Mouse (Mus musculus): Measurements from ENCODE around the gene Gltp. TPM values are rescaled to one million over a fixed set of nuclear protein-coding genes. Genes with fewer than 3 reads are reported as not detected.

The Gltp gene
- polyA plus RNA-seq (2014; fragmentation: Nextera tagmentation; extraction: Ambion mirVana) = 31.2 and 32.4 TPM in 2 replicates

DNA sequence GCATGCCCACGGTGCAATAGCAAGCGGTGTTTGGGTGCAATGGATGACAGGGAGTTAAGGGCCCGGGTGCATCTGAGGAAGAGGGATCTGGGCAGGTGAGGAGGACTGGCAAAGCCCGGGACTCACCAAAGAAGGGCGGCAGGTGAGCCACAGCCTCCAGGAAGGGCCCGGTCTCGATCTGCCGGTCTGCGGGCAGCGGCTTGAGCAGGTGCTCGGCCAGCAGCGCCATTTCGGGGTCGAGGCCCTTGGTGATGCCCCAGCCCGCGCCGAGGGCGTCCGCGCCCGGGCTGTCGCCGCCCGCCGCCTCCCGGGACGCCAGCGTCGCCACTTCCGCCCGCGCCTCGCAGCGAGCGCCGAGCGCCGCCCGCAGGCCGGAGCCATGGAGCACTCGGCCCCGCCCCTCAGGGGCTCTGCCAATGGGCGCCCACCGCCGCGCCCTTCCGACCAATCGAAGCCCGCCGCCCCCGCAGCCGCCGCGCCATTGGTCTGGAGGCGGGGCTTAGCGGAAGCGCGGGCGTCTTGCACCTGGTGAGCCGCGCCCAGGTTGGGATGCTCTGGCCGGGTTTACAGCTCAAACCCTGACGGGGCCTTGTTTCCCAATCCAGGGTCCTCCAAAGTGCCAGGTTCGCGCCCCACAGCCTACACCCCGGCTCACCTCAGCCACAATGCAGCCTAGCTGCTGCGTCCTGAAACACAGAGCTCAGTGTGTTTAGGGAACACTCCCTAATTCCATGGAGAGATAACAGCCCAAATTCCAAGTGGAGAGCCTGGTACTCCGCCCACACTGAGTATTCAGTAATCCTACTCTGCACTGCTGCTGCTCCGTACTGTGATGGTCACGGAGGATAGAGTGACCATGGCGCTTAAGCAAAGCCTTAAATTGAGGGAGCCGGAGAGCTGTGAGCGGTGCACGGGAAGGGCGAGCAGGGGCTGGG is at the start of gene Gltp:
TSS of gene Gltp (minus strand) at position 352 of the 935 bp plus-strand sequence.
- Histone ChIP-seq H3K27ac (ENCODE audit: low read depth, low read length) (peak within 1 kb of the TSS; percentile 27; the same call in 1 of the 2 replicates), H3K36me3 (ENCODE audit: control insufficient read depth, insufficient read depth, low read length) (no peaks in the 10 kb centered on the region)
- WGBS = 6% methylated on average over 54 of the region's 75 CpGs

DNA sequence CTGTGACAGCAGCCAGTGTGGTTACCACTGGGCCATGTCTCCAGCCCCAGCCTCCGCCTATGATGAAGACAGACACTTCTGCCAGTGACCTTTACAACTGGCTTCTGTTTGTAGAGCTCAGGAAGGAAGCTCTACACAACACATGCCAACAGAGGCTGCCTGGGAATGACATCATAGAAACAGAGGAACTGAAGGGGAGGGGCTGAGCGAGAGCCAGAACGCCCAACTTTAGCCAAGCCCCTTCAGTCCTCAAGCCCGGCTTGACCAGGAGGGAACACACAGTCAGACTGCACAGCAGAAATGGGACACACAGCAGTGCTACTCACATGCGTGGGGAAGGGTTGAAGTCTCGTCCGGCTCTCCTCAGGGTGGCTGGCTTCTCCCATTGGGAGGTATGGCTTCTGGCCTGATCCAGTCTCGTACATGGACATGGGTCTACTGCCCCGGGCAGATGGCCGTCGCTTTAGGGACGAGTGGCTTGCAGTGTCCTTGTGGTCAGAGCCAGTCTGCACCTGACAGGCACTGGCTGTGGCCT is 48.0 kb upstream of the Gltp start:
- no peaks in the 10 kb centered on the region for H3K4me1 ChIP-seq (ENCODE audit: control insufficient read depth, insufficient read depth, low read length)
- no peak overlapping the region for H3K4me3 ChIP-seq (ENCODE audit: low read depth, low read length)
- H3K9ac ChIP-seq (ENCODE audit: low read length) = no peak overlapping the region
- H3K9me3 ChIP-seq (replicated peaks; ENCODE audit: control insufficient read depth, low read length) = no peaks in the 10 kb centered on the region
- peaks cover 95% of the 10 kb centered on the region for H3K36me3 ChIP-seq (ENCODE audit: control insufficient read depth, insufficient read depth, low read length)
- DNase-seq (ENCODE audit: low spot score) (no peak), ATAC-seq (no peak)
- no peaks in the 10 kb centered on the region for H3K27me3 ChIP-seq (replicated peaks; ENCODE audit: control insufficient read depth, insufficient read depth, low read length)
- 89% methylated on average over 12 of the region's 12 CpGs for WGBS
- H3K4me2 ChIP-seq (ENCODE audit: low read length) = no peak overlapping the region
- H3K27ac ChIP-seq (ENCODE audit: low read depth, low read length) = no peak overlapping the region

More for the DNA sequence above, at the start of gene Gltp:
- H3K27me3 ChIP-seq (replicated peaks; ENCODE audit: control insufficient read depth, insufficient read depth, low read length) = 0 out of 2 replicates have a peak, but pooled peaks cover 3% of the 10 kb centered on the region
- peak within 1 kb of the TSS; percentile 94 for H3K4me2 ChIP-seq (ENCODE audit: low read length)
- ATAC-seq = peak; percentile 98
- H3K9ac ChIP-seq (ENCODE audit: low read length) = peak within 1 kb of the TSS; percentile 83
- no peaks in the 10 kb centered on the region for H3K9me3 ChIP-seq (replicated peaks; ENCODE audit: control insufficient read depth, low read length)
- peak; percentile 97 for DNase-seq (ENCODE audit: low spot score)
- H3K4me1 ChIP-seq (ENCODE audit: control insufficient read depth, insufficient read depth, low read length) = peaks cover 10% of the 10 kb centered on the region
- peak within 1 kb of the TSS; percentile 75 for H3K4me3 ChIP-seq (ENCODE audit: low read depth, low read length)

DNA sequence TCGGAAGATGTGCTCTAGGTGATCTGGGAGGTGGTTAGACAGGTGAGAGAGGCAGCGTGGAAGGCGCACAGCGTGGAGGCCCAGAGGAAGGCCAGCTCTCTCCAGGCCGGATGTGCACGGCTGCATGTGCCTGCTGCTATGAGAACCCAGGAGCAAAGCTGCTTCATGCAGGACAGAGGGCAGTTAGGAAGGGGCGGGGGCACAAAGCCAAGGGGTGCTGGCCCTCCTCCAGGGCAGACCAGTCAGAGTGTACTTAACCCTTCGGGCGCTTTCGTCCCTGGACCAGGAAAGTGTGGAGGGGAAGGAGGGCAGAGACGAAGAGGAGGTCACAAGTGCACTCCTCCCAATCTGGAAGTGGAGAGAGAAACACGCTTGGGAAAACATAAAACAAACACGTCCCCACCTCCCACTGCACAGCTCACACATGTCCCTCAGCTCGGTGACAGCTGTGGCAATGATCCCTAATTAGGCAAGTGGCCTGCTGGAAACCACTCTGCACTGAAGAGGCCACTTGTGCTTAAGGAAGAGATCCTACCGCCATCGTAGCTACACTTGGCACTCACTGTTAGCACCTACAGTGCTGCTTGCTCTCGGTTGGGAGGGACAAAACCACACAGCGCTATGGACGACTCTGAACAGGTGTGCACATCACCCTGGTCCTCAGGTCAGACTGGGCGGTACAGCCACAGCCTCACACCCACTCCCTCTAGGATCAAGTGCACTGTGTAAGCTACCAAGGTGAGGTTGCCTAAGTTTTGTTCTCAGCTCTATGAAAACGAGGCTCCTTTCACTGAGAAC is 46.5 kb upstream of the Gltp start:
- WGBS = 86% methylated on average over 21 of the region's 21 CpGs
- no peak overlapping the region for H3K4me2 ChIP-seq (ENCODE audit: low read length)
- H3K27ac ChIP-seq (ENCODE audit: low read depth, low read length) = no peak overlapping the region
- peaks cover 94% of the 10 kb centered on the region for H3K36me3 ChIP-seq (ENCODE audit: control insufficient read depth, insufficient read depth, low read length)
- no peaks in the 10 kb centered on the region for H3K27me3 ChIP-seq (replicated peaks; ENCODE audit: control insufficient read depth, insufficient read depth, low read length)
- ATAC-seq = no peak
- no peak overlapping the region for H3K9ac ChIP-seq (ENCODE audit: low read length)
- H3K4me1 ChIP-seq (ENCODE audit: control insufficient read depth, insufficient read depth, low read length) = no peaks in the 10 kb centered on the region
- no peak overlapping the region for H3K4me3 ChIP-seq (ENCODE audit: low read depth, low read length)
- no peaks in the 10 kb centered on the region for H3K9me3 ChIP-seq (replicated peaks; ENCODE audit: control insufficient read depth, low read length)
- DNase-seq (ENCODE audit: low spot score) = no peak

DNA sequence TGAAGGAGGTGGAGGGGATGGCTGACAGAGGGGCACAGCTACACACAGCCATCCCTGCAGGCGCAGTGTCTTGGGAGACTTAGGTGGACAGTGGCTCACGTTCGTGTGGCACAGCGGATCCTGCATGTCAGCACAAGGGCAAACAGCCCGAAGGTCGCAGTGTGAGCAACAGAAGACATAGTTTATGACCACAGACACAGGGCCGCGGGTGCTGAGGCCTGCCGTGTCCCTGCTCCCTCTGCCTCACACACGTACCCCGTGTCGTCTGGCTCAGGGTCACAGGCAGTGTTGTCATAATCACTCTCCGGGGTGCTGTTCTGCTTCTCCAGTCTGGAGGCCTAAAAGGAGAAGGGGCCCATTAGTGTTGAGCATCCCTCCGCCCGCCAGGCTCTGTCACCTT is 42.8 kb upstream of the Gltp start:
- Histone ChIP-seq H3K4me2 (ENCODE audit: low read length) (no peak overlapping the region), H3K9ac (ENCODE audit: low read length) (no peak overlapping the region), H3K4me3 (ENCODE audit: low read depth, low read length) (no peak overlapping the region), H3K9me3 (replicated peaks; ENCODE audit: control insufficient read depth, low read length) (no peaks in the 10 kb centered on the region), H3K27ac (ENCODE audit: low read depth, low read length) (no peak overlapping the region), H3K36me3 (ENCODE audit: control insufficient read depth, insufficient read depth, low read length) (peaks cover 93% of the 10 kb centered on the region), H3K4me1 (ENCODE audit: control insufficient read depth, insufficient read depth, low read length) (no peaks in the 10 kb centered on the region), H3K27me3 (replicated peaks; ENCODE audit: control insufficient read depth, insufficient read depth, low read length) (no peaks in the 10 kb centered on the region)
- ATAC-seq (no peak), DNase-seq (ENCODE audit: low spot score) (no peak)
- WGBS = 94% methylated on average over 15 of the region's 15 CpGs

DNA sequence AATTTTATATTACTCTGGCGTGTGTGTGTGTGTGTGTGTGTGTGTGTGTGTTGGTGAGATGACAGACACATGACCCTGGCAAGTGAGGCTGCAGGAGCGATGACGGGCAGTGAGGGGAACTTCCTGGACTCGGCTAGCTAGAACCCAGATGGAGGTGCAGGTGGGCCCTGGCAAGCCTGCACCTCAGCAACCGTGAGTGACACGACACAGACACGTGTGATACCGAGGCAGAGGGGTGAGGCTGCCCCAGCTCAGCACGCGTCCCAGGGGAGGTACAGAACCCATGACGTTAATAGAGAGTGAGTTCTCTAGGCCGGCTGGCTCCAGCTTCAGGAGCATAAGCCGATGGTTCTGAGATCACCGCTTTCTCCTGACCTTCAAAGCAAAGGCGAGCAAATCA is 41.2 kb upstream of the Gltp start:
- H3K27ac ChIP-seq (ENCODE audit: low read depth, low read length) = no peak overlapping the region
- no peak overlapping the region for H3K9ac ChIP-seq (ENCODE audit: low read length)
- H3K9me3 ChIP-seq (replicated peaks; ENCODE audit: control insufficient read depth, low read length) = no peaks in the 10 kb centered on the region
- no peak overlapping the region for H3K4me2 ChIP-seq (ENCODE audit: low read length)
- H3K36me3 ChIP-seq (ENCODE audit: control insufficient read depth, insufficient read depth, low read length) = peaks cover 91% of the 10 kb centered on the region
- ATAC-seq (no peak), DNase-seq (ENCODE audit: low spot score) (no peak)
- H3K4me3 ChIP-seq (ENCODE audit: low read depth, low read length) = no peak overlapping the region
- 94% methylated on average over 15 of the region's 15 CpGs for WGBS
- no peaks in the 10 kb centered on the region for H3K27me3 ChIP-seq (replicated peaks; ENCODE audit: control insufficient read depth, insufficient read depth, low read length)
- no peaks in the 10 kb centered on the region for H3K4me1 ChIP-seq (ENCODE audit: control insufficient read depth, insufficient read depth, low read length)

DNA sequence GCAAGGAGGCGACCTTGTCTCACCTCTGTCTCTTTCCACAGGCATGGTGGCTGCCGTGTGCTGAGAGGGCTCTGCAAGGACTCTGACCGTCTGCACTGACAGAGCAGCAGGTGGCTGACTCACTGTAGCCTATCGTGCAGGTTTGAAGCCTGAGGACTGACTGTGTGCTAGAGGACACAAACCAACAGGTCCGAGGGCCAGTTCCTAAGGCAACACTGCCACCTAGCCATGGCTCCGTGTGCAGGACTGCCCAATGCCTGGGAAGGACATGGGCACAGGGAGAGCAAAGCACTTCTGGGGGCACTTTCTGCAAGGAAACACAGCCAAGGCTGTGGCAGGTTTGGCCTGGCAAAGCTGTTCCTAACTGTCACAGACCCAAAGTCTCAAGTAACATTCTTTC is 40.7 kb upstream of the Gltp start:
- H3K4me2 ChIP-seq (ENCODE audit: low read length) = no peak overlapping the region
- H3K9ac ChIP-seq (ENCODE audit: low read length) = no peak overlapping the region
- H3K9me3 ChIP-seq (replicated peaks; ENCODE audit: control insufficient read depth, low read length) = no peaks in the 10 kb centered on the region
- H3K4me3 ChIP-seq (ENCODE audit: low read depth, low read length) = no peak overlapping the region
- DNase-seq (ENCODE audit: low spot score) (no peak), ATAC-seq (no peak)
- H3K27ac ChIP-seq (ENCODE audit: low read depth, low read length) = no peak overlapping the region
- H3K4me1 ChIP-seq (ENCODE audit: control insufficient read depth, insufficient read depth, low read length) = no peaks in the 10 kb centered on the region
- no peaks in the 10 kb centered on the region for H3K27me3 ChIP-seq (replicated peaks; ENCODE audit: control insufficient read depth, insufficient read depth, low read length)
- H3K36me3 ChIP-seq (ENCODE audit: control insufficient read depth, insufficient read depth, low read length) = peaks cover 86% of the 10 kb centered on the region
- 66% methylated on average over 6 of the region's 6 CpGs for WGBS

DNA sequence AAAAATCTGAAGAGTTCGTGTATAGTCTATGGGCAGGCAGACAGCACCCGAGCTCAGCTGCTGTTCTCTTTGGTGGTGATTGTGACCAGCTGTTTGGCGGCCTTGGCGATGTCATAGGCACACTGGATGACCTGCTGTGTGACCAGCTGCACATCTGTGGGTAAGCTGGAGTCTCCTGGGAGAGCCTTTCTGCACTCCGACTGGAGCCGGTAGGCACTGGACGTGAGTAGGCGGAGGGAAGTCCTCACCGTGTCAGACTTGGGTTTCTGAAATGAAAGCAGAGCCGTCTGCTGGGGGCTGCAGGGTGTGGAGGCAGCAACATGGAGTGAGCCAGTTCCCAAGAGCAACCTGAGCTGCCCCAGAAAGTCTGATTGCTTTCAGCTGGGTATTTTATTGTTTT is 39.3 kb upstream of the Gltp start:
- no peak overlapping the region for H3K4me2 ChIP-seq (ENCODE audit: low read length)

DNA sequence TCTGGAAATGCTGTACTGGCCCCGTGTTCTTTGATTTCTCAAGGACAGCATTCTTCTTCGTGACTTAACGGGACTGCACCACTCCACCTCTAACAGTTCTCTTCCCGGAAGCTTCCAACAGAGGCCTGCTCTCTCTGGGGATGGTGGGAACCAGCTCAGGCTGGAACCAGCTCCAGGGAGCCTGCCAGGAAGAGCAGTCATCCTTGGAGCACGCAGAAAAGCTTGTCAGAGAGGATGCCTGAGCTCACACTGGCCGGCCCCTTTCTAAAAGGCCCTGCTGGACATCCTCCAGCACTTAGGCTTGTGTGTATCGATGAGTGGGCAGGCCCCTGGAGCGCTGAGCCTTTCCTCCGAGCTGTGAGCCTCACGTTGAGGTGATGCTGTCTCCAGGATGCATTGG is 37.4 kb upstream of the Gltp start:
- 81% methylated on average over 10 of the region's 10 CpGs for WGBS
- Histone ChIP-seq H3K9me3 (replicated peaks; ENCODE audit: control insufficient read depth, low read length) (no peaks in the 10 kb centered on the region), H3K4me1 (ENCODE audit: control insufficient read depth, insufficient read depth, low read length) (no peaks in the 10 kb centered on the region), H3K4me3 (ENCODE audit: low read depth, low read length) (no peak overlapping the region), H3K9ac (ENCODE audit: low read length) (no peak overlapping the region), H3K36me3 (ENCODE audit: control insufficient read depth, insufficient read depth, low read length) (peaks cover 61% of the 10 kb centered on the region), H3K27me3 (replicated peaks; ENCODE audit: control insufficient read depth, insufficient read depth, low read length) (no peaks in the 10 kb centered on the region), H3K27ac (ENCODE audit: low read depth, low read length) (no peak overlapping the region), H3K4me2 (ENCODE audit: low read length) (no peak overlapping the region)
- no peak for ATAC-seq
- DNase-seq (ENCODE audit: low spot score) = no peak

More for the DNA sequence above, 39.3 kb upstream of the Gltp start:
- Histone ChIP-seq H3K4me3 (ENCODE audit: low read depth, low read length) (no peak overlapping the region), H3K9me3 (replicated peaks; ENCODE audit: control insufficient read depth, low read length) (no peaks in the 10 kb centered on the region), H3K9ac (ENCODE audit: low read length) (no peak overlapping the region), H3K36me3 (ENCODE audit: control insufficient read depth, insufficient read depth, low read length) (peaks cover 73% of the 10 kb centered on the region), H3K27me3 (replicated peaks; ENCODE audit: control insufficient read depth, insufficient read depth, low read length) (no peaks in the 10 kb centered on the region), H3K27ac (ENCODE audit: low read depth, low read length) (no peak overlapping the region), H3K4me1 (ENCODE audit: control insufficient read depth, insufficient read depth, low read length) (no peaks in the 10 kb centered on the region)
- DNase-seq (ENCODE audit: low spot score) = no peak
- ATAC-seq = no peak
- 83% methylated on average over 10 of the region's 10 CpGs for WGBS

Measured in forebrain, embryonic 14.5 days (tissue).